Mouse (Mus musculus) olfactory bulb, adult 2 months (tissue): Measurements from ENCODE around the gene Ttc9b. TPM values are rescaled to one million over a fixed set of nuclear protein-coding genes. Genes with fewer than 3 reads are reported as not detected.

Experiments used
- H3K27ac ChIP-seq: fragments of 200-500 bp; 2 replicates; pipeline ENCODE4 v1.5.1; 2012; ENCODE audit warnings: low read depth, low read length; ENCODE audit not compliant: insufficient read depth
- H3K4me1 ChIP-seq: fragments of 200-500 bp; 2 replicates; pipeline ENCODE4 v1.6.1; 2012; ENCODE audit warnings: low read length; ENCODE audit not compliant: control insufficient read depth, insufficient read depth
- H3K4me3 ChIP-seq: fragments of 200-500 bp; 2 replicates; pipeline ENCODE4 v1.5.1; 2012; ENCODE audit warnings: mild to moderate bottlenecking, low read depth, low read length, moderate library complexity; ENCODE audit not compliant: insufficient read depth
- CTCF ChIP-seq: fragments of 200-500 bp; IDR thresholded peaks from 2 replicates; pipeline ENCODE4 v1.5.1; 2012; ENCODE audit warnings: low read depth, mild to moderate bottlenecking, low read length, moderate library complexity; ENCODE audit not compliant: insufficient read depth
- POLR2A ChIP-seq: fragments of 200-500 bp; IDR thresholded peaks from 2 replicates; pipeline ENCODE4 v1.6.1; 2012; ENCODE audit warnings: mild to moderate bottlenecking, low read depth, low read length, moderate library complexity; ENCODE audit not compliant: insufficient read depth
- WGBS: fragments of 180-500 bp; shearing (Covaris S2); methylation state at CpG from one replicate; pipeline ENCODE4 v1.1.7; 2018; 5-methylcytosine and 5-hydroxymethylcytosine counted together
- polyA plus RNA-seq: library from polyadenylated mRNA; stranded (reverse); fragments of >200 nt; gene quantifications from 2 replicates; pipeline ENCODE4 v1.2.4, GENCODE M21; 2012; ENCODE audit warnings: low replicate concordance; ENCODE audit not compliant: missing spikeins, insufficient read depth, insufficient read length

Ttc9b gene
- not detected in 2 replicates for polyA plus RNA-seq

DNA sequence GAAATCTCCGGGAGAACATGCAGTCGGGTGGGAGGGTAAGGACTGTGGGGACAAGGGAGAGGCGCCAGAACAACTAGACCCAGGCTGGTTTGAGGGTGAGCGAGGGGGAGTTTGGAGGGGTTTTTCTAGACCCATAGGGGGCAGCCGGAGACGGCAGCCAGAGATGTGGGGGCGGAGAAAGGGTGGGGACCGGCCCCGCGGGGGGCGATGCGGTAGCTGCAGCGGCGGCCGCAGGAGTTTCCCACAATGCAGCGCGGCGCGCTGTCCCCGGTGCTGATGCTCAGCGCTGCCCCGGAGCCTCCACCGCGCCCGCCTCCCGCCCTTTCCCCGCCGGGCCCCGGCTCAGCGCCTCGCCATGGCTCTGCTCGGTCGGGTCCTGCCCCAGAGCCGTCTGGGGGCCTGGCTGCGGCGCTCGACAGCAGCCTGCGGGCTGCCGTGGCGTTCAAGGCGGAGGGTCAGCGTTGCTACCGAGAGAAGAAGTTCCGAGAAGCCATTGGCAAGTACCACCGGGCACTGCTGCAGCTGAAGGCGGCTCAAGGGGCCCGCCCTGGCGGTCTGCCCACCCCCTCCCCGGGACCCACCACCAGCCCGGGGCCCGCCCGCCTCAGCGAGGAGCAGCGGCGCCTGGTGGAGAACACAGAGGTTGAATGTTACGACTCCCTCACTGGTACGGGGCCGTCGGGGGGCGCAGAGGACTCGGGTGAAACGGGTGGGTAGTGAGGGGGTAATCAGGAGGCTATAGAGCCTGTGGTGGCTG, at the start of gene Ttc9b:
TSS of gene Ttc9b (plus strand) at position 235 of the 757 bp plus-strand sequence.
- H3K4me1 ChIP-seq, result peaks cover 31% of the 10 kb centered on the region
- under 1% methylated on average over 59 of the region's 62 CpGs for WGBS
- H3K27ac ChIP-seq, result peak within 1 kb of the TSS; percentile 68; the same call in 1 of the 2 replicates
- H3K4me3 ChIP-seq, result peak within 1 kb of the TSS; percentile 81
- TF ChIP-seq POLR2A, result peak; percentile 45; the same call in 1 of the 2 replicates
- peak; percentile 13; the same call in 1 of the 2 replicates for TF ChIP-seq CTCF

DNA sequence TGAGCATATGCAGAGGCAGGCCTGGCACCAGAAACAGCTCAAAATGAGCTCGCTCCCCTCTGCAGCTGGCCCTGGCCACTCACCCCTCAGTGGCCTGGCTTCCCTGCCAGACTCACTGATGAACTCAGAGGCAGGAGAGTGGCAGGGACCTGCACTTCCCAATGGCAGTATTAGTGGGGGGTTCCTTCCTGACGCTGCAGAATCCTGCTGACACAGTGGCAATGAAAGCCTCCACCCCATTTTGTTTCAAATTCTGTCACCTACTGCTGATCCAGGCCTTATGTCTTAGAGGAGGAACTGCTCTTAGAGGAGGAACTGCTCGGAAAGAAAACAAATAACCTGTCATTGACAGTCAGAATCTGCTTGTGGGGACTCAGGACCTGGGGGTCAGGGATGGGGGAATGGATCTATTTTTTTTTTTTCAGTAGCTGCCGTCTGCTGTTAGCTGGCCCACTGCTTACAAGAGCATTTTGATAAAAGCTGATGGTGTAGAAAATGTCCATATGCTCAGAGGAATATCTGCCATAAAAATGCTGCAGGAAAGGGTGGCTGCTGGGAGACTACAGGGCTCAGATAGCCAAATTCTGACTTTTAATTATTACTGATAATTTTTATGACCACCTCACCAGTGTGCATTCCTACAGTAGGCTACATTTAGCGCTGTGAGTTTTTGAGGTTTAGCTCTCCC, 48.9 kb upstream of the Ttc9b start:
- peak overlapping the region; percentile 80 for H3K27ac ChIP-seq
- TF ChIP-seq POLR2A, result no peak
- no peak for TF ChIP-seq CTCF
- H3K4me1 ChIP-seq, result peaks cover 56% of the 10 kb centered on the region
- 39% methylated on average over 5 of the region's 5 CpGs for WGBS
- no peak overlapping the region for H3K4me3 ChIP-seq

DNA sequence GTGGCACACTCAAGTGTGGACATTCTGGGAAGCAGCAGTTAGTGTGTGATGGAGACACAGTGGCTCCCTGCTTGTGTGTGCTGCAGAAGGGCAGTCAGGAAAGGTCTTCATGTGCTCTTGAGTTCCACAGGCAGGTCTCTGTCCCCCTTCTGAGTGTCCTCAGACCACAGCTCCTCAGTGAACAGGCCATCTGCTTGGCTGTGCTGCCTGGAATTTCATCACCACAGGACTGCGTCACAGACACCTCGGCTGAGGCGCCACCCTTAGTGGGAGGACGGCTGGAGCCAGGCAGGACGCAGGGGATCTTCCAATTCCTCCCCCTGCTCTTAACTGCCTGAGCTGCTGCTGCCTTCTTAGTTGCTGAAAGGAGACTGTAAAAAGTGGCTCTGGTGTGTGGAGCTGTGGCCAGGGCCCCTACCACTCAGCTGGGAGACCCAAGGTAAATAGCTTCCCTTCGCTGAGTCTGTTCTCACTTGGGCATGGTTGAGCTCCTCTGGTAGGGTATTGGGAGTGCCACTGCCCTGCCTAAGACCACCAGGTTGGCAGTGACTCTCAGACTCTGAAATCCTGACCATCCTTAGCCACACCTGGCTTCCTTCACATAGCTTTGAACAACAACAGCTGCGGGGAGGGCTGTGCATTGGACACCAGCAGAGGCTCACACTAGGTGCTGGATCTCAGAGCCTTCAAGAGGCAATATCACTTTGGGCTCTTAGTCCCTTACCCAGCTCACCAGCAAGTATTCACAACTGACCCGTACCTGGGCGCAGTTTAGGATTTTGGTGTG, 48.0 kb upstream of the Ttc9b start:
- 52% methylated on average over 9 of the region's 9 CpGs for WGBS
- H3K4me3 ChIP-seq, result no peak overlapping the region
- H3K4me1 ChIP-seq, result peaks cover 50% of the 10 kb centered on the region
- peak overlapping the region; percentile 80 for H3K27ac ChIP-seq
- TF ChIP-seq CTCF, result no peak
- no peak for TF ChIP-seq POLR2A

DNA sequence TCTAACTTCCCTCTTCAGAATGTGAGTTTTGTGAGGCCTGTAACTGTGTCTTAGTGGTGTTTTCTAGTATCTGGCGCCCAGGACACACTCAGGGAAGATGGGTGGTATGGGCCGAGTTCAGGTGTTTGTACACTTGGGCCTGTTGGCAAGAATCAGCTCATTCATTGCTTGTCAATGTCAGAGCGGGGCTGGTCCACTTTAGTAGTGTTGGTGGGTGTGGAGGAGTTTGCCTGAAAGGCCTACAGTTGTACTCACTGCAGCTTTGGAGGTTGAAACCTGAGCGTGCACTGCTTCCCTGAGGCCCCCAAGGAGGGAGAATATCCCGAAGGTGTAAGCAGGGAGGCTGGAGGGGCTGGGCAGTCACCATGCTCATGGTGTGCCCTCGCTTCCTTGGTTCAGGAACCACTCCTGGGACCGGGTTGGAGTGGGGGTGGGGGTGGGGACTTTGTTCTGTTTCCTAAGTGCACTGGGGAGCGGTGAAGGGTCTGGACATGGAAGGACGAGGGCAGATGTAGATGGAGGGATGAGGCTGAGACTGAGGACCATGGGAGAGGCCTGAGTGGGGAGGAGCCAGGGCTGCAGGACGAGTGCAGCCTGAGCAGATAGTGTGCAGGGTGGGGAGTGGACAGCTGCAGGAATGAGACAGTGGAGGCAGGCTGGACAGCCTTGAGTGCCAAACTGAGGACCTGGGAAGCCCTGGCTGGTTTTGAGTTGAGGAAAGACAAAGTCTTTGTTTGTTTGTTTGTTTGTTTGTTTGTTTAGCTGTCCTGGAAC, 47.0 kb upstream of the Ttc9b start:
- Histone ChIP-seq H3K4me1 (peaks cover 43% of the 10 kb centered on the region), H3K4me3 (no peak overlapping the region), H3K27ac (0 out of 2 replicates have a peak overlapping the region, but pooled peaks have one; percentile 16)
- WGBS, result 72% methylated on average over 10 of the region's 10 CpGs
- no peak for TF ChIP-seq CTCF
- no peak for TF ChIP-seq POLR2A

DNA sequence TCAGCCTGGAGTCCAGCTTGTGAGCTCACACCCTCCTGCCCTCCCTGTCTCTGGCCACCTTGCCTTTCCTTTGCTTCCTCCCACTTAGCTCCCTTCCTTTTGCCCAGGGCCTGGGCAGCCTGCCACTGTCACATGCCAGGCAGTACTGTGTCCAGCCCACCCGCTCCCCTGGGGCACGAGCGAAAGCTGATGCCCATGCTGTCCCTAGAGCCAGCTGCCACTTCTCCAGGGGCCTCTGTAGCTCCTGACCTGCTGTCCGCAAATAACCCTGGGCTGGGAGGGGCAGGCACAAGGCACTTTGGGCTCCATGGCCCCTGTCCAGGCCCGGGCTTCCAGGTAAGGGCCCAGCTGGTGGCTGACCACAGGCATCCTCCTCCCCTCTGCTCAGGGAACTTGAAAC, 46.1 kb upstream of the Ttc9b start:
- Histone ChIP-seq H3K27ac (peak overlapping the region; percentile 16), H3K4me3 (no peak overlapping the region), H3K4me1 (peaks cover 39% of the 10 kb centered on the region)
- TF ChIP-seq POLR2A (0 out of 2 replicates have a peak, but pooled peaks have one; percentile 27), CTCF (no peak)
- WGBS, result 47% methylated on average over 5 of the region's 5 CpGs

DNA sequence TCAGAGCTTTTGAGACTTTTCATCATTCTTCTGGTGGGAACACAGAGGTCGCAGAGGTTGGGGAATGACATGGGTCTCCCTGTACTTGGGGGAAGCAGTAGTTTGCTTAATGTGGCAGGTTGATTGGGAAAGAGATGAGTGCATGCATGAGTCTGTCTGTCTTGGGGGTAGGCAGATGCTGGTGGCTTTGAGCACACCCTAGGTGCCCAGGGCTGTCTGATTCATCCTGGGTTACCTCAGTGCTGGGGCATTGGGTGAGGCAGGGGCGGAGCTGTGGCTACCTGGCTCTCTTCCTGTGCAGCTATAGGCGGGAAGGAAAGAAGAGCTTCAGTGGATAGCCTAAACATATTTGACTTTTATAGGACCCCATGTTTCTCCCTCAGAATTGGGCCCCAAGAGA, 45.6 kb upstream of the Ttc9b start:
- TF ChIP-seq POLR2A (no peak), CTCF (no peak)
- Histone ChIP-seq H3K4me3 (no peak overlapping the region), H3K27ac (peak overlapping the region; percentile 16; the same call in 1 of the 2 replicates), H3K4me1 (peaks cover 42% of the 10 kb centered on the region)
- WGBS, result 85% methylated on average over 3 of the region's 3 CpGs

DNA sequence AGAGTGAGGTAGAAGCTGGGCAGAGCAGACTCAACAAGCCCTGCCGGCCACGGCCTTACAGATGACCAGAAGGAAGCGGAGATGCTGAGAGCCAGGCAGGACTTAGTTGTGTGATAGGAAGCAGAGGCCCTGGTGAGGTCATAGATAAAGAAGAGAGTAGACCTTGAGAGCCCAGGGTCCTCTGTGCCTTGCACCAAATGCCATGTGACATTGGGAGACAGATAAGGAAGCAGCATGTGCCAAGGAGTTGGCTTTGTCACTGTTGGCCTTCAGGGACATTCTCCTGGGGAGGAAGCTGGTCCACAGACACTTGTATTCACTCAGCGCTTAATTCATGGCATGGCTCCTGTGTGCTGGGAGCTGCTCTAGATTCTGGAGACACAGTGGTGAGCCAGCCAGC, 44.4 kb upstream of the Ttc9b start:
- no peak overlapping the region for H3K4me3 ChIP-seq
- no peak overlapping the region for H3K27ac ChIP-seq
- TF ChIP-seq CTCF (no peak), POLR2A (no peak)
- WGBS, result 92% methylated on average over 4 of the region's 4 CpGs
- peaks cover 37% of the 10 kb centered on the region for H3K4me1 ChIP-seq

DNA sequence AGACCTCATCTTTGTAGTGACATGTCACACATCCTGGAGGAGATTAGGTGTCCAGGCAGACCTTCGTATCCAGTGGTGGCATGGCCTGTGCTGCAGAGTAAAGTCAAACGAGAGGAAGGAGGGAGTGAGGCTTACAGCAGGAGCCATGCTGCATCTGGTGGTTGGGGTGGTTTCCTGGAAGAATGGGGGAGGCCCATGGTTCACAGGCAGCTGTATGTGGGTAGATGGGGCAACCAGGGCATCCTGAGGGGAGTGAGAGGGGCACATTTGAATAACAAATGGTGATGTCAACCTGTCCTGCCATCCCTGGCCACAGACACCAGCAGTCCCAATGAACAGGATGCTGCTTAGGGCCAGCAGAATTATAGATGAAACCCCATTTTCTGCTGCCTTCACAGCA, 44.0 kb upstream of the Ttc9b start:
- H3K27ac ChIP-seq, result no peak overlapping the region
- H3K4me1 ChIP-seq, result peaks cover 35% of the 10 kb centered on the region
- 73% methylated on average over 2 of the region's 2 CpGs for WGBS
- no peak overlapping the region for H3K4me3 ChIP-seq
- TF ChIP-seq POLR2A (no peak), CTCF (no peak)
